Mouse (Mus musculus): ENCODE measurements around the gene Irx3.

The Irx3 gene

DNA sequence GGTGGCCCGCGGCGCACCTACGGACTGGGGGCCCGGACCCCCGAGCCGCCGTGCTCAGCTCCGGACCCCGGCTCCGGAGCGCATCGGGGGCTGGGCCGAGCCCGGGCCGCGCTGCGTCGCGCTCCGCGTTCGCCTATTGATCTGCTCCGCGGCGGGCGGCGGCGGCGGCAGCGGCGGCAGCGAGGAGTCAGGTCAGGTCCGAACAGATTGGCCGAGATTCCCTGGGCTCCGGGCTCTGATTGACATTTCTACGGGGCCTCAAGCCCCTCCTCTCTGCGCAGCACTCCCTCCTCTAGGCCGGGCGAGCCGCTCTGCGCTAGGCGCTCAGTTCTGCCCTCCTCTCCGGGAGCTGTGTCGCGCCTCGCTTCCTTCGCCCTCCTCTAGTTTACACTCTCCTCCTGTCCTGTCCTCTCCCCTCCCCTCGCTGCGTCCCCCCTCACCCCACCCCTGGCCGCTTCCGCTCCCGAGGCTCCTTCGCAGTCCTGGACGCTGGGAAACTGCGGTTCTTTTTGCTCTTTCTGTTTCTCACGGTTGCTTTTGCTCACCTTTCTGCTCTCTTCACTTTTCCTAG is 541 bp downstream of the Irx3 start:
- DNase-seq (ENCODE audit: low spot score): no peak

DNA sequence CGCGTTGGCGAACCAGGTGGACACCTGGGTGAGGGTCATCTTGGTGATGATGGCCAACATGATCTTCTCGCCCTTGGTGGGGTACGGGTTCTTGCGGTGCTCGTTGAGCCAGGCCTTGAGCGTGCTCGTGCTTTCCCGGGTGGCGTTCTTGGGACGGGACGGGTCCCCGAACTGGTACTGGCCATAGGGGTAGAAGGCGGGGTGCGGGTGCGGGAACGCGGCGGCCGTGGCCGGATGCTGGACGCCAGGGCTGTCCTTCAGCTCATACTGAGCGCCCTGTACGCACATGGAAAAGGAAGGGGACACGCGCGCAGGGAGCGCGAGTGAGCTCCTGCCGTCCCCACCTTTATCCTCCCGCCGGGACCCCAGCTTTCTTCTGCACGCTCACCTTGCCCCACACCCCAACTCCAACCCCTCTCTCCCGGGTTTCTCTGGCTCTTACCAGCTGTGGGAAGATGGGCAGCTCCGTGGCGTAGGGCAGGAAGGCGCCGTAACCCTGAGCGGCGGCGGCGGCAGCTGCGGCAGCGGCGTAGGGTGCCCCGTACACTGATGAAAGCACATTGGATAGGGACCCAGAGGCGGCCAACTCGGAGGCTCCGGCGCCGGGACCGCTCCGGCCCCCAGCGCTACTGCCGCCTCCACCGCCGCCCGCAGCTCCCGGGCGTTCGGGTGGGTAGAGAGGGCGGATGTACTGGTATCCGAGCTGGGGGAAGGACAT is 1.2 kb downstream of the Irx3 start:
- DNase-seq (ENCODE audit: low spot score): no peak

DNA sequence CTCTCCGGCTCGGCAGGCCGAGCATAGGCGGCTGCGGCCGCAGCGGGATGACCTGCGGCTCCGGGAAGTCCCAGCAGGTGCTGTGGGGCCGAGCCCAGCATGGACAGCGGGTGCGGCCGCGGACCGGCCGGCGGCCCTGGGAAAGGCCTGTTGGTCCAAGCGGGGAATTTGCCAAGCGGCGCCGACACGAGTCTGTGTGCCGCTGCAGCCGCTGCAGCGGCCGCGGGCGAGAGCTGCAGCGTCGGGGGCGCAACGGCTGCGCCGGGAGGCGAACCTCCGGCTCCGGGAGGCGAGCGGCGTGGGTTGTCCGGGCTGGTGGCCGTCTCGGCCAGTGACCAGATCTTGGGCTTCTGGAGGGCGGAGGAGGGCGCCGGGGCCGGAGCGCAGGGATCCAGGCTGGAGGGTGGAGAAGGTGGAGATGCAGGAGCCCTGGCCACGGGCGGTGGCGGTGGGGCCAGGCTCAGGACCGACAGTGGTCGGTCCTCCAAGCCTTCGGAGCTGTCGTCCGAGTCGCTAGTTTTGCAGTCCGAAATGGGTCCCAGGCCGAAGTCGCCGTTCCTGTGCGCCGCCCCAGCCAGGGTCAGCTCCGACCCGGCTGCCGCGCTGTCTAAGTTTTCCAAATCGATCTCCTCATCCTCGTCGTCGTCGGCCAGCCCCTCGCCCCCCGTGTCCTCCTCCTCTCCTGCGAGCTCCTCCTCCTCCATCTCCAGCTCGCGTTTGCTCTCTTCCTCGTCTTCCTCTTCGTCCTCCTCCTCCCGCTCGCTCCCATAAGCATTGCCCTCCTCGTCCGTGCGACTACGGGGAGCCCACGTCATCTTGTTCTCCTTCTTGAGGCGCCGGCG is 2.0 kb downstream of the Irx3 start:
- DNase-seq (ENCODE audit: low spot score): no peak

DNA sequence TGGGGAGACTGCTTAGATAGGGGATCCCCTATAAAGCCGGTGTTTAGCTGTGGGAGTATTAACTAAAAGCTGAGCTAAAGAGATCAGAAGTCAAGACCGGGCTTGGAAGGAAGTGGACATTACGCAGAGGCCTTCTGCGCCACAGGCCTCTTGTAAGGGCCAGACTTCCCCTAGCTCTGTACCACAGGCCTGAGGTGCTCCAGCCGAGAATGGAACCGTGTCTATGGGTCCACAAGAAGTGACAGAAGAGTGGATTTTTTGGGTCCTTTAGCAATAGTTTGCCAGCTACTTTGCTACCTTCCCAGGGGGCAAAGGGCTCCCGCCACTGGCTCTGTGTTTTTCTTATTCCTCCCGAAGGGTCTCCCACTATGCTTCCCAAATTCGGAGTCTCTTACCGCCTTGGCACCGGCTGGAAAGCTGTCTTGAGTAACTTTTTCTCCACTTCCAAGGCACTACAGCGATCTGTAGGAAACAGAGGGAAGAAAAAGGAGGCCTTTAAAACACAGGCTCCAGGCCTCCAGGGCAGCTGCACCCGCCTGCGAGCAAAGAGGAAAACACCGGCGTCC is 2.8 kb downstream of the Irx3 start:
- no peak for DNase-seq (ENCODE audit: low spot score)

DNA sequence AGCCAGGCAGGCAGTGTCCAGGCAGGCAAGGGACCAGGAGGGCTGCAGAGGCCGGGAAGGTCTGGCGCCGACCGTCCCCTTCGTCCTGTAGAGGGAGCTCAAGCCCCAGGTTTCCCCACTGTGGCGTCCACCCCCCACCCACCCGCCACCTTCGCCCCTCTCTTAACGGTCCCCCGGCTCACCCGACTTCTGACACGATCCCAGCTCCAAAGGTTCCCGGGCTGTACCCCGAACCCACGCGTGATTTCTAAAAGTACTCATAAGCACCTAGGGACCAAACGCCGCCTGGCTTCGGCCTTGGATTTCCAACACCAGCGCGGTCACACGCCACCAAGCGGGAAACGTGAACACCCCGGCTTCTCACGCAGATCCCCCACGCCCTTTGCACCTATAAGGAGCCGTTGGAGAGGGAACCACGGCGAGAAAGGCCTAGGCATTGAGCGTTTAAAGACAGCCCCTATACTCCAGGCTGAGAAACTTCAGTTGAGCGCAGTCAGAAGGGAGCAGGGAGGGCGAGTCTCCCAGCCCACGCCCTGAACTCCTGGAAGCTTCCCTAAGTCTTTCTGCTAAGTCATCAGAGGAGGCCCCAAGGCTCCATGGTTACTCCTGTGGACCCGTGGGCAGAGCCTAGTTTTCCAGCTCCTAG is 4.1 kb downstream of the Irx3 start:
- no peak for DNase-seq (ENCODE audit: low spot score)

DNA sequence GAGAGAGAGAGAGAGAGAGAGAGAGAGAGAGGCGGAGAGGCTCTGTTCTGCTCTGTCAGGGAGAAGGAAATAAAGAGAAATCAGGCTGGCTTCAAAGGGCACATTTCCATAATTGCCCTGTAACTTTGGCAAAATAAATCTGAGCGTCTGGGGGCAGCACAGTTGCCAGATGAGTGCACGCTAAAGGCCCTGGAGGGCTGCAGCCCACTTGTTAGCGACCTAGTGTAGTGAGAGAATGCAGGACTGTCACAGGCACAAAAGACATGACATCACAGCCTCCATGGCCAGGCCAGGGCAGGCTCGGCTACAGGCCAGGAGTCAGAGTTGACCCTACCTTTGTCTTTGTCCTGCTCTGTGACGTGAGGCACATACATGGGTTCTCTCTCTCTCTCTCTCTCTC is 8.0 kb downstream of the Irx3 start:
- DNase-seq (ENCODE audit: low spot score): no peak

DNA sequence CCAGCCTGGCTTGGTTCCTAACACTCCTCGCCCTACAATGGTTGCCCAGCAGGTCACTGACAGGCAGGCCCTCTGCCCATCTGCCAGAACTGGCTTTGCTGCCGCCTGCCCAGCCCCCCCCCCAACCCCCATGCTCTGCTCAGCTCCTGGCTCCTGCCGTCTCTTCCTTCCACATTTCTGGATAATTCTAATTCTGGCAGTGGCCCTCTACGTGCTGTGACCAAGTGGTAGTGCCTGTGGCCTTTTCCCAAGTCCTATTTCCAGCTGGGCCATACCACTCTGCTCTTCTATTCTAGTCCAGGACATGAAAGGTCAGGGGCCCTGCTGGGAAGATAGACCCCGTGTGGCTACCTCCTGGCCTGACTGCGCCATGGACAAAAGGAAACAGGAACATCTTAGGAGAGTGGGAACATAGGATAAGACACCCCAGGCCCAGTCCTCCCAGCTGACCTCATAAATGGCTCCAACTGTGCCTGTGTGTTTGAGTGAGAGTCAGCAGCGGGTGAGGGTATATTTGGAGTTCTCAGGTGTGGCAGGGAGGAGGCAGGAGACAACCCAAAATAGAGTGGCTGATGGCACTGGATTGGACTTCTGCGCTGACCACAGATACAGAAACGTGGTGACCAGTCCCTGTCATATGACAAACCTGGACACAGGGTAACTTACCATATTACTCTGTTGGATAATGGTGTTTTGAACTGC is 14.5 kb downstream of the Irx3 start:
- DNase-seq (ENCODE audit: low spot score): no peak

DNA sequence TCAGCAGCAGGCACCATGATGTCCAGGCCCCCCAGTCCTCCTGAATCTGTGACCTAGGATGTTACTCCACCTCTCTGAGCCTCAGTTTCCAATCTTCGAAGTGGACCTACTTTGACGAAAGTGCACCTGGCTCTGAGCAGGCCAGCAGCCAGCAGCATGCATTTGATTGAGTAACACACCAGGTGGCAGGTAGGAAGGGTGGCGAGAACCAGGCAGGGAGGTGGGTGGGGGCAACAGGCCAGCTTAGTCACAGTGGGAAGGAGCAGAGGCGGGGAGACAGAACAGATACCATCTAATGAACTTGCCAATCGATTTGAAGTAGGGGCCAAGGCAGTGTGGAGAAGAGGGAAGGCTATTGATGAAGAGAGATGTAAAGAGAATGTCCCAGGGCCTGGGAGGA is 18.9 kb downstream of the Irx3 start:
- no peak for DNase-seq (ENCODE audit: low spot score)

DNA sequence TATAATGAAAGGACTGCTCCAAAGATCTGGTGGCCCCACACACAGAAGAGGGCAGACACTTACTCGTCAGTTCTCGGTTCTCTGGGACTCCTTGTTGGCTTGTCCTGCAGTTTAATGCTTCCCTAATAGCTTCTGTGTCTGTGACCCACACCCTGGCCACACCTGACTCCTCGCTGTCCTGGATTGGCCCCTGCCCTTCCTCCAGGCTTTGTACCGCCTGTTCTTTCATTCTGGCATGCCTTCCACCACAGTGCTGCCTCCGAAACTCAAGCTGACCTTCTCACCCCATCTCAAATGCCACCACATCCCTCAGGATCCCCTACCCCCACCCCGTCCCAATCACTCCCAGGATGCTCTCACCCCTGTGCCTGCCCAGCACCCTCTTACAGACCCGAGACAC is 19.7 kb downstream of the Irx3 start:
- no peak for DNase-seq (ENCODE audit: low spot score)

DNA sequence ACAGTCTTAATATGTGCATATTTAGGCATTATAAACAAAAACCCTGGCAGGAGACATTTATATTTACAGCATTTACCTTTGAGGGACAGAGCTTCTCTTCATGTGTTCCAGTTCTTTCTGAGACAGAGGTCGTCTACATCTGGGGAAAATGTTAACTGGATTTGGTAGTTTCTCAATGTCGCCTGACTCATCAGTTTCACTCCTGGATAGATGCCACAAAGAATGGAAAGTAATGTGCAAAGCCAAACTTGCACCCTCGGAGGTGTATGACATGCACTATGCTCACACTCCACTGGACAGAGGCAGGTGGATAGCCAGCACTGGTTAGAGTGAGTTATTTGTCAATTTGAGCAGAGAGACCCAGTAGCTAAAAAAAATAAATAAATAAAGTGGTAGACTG is 21.2 kb downstream of the Irx3 start:
- DNase-seq (ENCODE audit: low spot score): no peak

DNA sequence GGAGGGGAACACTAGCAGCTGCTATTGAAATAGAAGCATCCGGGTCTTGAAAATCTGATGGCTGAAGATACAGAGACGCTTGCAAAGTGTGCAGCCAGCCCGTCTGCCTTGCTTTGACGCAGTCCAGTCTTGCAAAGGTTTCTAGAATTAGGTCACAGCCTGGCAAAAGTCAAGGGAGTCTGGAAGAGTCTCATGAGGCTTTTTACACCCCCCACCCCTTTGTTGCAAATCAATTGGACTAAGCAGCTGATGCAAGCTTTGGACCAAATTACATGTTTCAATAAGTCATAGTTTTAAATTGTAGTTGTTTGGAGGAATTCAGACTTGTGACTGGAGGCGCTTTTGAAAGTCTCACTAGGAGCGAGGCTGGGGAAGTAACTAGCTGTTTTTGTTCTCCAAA is 33.0 kb downstream of the Irx3 start:
- DNase-seq (ENCODE audit: low spot score): no peak

DNA sequence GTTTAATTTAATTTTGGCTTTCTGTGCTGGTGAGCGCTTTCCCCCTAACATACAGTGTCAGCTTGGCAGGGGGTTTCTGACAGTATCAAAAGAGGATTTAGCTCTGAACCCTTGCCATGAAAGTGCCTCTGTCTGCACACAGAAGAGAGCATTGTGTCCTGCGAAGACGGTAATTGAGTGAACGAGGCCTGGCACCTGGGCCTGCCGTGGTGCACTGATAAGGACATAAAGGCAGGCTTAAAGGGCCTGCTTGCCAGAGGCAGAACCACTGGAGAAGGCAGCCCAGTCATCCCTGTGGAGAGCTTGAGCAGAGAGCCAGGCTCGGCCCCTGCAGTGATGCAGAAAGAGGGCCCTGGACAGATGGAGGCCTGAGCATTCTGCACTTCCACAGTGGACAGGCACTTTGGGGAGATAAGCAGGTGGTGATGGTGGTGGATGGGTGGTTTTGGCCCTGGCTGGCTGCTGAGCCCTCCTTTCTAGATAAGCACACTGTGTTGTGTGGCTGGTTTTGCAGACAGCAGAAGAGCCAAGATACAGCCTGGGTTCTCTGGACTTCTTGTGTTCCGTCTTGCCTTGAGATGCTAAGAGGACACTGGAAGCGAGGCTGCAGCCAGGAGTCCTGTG is 36.3 kb downstream of the Irx3 start:
- no peak for DNase-seq (ENCODE audit: low spot score)

DNA sequence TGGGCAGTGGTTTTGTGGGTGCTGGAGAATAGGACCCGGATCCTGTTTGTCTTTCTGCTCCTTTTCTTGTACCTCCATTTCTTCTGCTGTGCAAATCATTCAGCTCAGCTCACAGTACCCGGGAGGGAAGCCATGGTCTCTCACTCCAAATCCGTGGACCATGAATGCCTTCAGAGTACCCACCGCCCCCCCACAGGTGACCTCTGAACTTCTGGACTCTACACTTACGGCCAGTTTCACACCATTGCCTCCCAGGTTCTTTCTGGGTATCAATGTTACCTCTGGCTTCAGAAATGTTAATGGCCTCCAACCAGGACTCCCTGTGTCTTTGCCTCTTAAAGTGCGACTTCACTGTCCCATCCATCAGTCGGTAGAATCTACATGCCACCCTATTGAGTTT is 46.3 kb downstream of the Irx3 start:
- no peak for DNase-seq (ENCODE audit: low spot score)

DNA sequence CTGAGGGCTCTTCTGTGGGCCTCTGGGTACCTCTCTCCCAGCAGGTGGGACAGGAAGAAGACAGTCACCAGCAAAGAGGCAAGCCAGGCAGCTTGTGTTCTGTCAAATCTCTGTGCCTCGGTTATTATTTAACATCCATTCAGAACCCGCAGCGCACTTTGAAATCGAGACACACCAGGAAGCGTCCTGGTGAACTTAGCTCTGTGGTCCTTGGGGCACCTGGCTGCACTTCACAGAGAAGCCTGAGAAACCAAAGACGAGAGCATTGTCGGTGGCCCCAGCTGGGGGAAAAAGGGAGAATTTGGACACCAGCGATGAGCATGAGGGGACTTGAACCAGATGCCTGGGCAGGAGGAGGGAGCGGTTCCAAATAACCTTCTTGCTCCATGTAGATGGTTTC is 46.8 kb downstream of the Irx3 start:
- no peak for DNase-seq (ENCODE audit: low spot score)

DNA sequence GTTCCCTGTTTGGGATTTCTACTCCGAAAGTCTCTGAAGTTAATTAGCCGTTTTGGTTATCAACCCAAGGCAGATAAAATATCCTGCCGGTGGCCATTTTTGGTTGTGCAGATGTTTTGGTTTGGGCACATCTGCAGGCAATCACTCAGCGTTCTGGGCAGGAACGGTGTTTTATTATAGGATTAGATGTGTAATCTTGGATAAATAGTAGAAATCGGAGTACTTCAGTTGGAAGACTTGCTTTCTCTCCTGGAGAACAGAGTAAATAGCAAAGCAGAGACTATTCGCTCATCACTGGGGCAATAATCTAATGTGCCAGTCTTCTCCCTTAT is 51.1 kb downstream of the Irx3 start:
- no peak for DNase-seq (ENCODE audit: low spot score)

DNA sequence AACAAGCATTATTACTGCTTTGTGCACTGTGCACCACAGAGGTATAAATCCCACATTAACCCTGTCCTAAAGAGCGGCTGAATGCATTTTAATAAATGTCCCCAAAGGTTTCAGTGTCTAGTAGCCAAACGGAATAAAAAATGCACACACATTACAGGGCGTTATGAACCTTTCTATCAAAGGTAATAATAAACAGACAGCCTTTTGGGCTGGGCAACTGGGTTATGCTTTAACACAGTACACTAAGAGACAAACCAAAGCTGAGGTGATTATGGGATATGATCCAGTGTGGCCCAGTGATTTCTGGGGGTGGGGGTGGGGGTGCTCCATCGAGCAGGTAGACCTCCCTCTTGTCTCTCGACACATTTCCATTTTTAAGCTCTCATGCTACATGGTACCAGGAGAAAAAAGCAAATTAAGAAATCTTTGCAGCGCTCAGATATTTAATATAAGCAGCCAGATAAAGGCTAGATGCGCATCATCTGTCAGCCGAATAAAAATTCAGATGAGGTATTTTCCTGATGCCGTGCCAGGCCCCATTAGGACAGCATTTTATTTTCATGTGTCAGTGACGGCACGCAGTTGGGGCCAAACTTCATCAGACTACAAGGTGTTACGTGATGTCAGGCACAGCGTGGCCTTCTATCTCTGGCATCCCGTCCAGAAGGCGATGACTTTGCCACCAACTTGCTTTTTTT is 51.6 kb downstream of the Irx3 start:
- no peak for DNase-seq (ENCODE audit: low spot score)

DNA sequence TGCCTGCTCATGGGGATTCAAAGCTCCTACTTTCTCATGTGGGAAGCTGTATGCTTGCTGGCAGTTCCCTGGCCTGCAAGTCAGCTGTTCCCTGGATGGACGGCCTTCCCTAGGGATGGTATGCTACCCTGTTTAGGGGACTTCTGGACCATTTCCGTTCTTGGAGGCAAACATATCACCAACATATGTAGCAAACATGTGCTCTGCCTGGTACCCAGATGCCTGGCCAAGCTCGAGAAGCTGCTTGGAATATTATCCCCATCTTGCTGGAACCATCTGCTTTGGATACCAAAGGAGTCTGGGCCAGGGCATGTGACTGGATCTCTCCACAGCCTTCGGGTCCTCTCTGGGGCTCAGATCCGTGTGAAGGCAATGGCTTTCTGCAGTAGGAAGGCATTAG is 52.5 kb downstream of the Irx3 start:
- no peak for DNase-seq (ENCODE audit: low spot score)
